Mouse (Mus musculus) liver, embryonic 14.5 days (tissue): ENCODE measurements around the gene Snrk.

Source experiments
- CTCF ChIP-seq: IDR thresholded peaks from 2 replicates; pipeline ENCODE4 v1.5.1; 2016; ENCODE audit warnings: antibody characterized with exemption, low read depth, control low read depth
- EP300 ChIP-seq: IDR thresholded peaks from 2 replicates; pipeline ENCODE4 v1.6.1; 2016; ENCODE audit warnings: antibody characterized with exemption, low read depth

DNA sequence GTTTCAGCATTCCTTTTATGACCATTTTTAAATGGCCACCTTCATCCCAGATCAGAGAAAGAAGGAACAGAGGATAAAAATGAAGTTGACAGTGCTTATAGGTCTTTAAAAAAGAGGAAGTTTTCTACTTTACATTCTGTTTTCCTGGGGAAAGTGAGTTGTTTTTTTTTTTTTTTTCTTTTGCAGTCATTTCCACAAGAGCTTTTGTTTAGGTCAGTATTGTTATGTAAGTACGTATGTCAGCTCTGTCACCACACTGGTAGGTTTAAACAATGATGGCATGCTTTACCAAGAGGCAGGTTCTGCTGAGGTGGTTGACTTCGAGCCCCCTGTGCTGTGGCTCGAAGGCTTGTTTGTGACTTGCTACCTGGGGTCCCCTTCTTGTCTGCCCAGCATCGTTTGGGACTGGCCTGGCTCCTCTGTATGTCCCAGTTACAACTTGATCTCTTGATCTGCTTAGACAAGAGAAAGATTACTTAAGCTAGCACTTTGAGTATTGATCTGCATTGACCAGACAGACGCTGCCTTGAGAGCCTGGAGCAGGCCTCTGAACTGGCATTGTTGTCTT is 8.7 kb downstream of the Snrk start:
- no peak for TF ChIP-seq CTCF
- no peak for TF ChIP-seq EP300
